Mouse (Mus musculus) spleen, embryonic (tissue): ENCODE measurements at regions not wholly inside any gene's neighbourhood (a gene's known extent, or its start where the extent isn't known, plus 50 kb on each side); places are given as distances from the start of the nearest gene placed in this dataset.

ENCODE experiments used
- CTCF ChIA-PET: fragments of 350-600 bp; sonication (Branson Sonifier 250); formaldehyde crosslinking; loops from one replicate; lab custom pipeline; 2022; lab: Charles Lee

DNA sequence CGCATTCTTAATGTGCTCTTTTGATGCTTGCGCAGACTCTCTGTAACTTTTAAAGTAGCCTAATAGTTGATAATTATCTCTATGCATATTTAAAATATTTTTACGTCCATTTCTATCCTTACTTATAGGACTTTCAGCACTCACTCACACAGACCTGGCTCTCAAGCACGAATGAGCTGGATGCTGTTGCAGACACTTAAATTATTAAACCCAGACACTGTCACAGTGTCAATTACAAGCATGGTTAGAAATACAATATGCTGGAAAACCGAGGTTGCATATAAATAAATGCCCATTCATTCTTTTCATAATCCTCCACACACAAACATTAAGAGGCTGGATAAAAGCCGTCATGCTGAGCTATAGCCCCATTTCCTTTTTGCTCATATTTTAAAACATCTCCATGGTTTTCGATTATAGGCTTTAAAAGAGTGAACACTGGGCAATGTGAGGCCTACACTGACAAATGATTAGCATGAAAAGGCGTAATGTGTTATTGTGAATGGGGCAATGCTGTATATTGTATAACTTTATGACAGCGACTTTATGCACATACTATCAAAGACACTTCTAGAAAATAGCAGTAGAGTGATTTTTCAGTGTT, 566.3 kb downstream of the Pdha2 start:
- CTCF ChIA-PET: no interaction called here

DNA sequence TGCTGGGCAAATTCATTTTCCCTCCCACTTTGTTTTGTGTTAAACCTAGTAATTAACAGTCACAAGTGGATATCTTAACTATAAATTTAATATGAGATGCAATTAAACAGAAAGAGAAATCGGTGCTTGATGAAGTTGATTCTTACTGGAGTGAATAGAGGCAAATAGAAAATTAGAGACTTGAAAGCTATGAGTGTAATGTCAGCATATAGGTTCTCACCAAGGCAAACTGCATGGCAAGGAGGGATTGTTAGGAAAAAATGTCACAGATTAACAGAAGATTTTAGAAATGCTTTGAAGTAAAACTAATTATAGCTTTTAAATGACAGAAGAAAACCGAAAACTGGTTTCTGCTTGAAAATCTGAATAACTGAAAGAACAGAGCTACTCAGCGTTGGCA, 592.3 kb downstream of the Pdha2 start:
- CTCF ChIA-PET: no interaction called here
